In genomic region chr3:103859851-103860391, GRCm38 (mm10) we compare ENCODE assay signal across 8 mouse cellular contexts. TPM values are rescaled to one million over a fixed set of nuclear protein-coding genes. Genes with fewer than 3 reads are reported as not detected.
DNase-seq lines count a peak whose midpoint lies in the region; ATAC-seq and TF ChIP-seq lines count a peak whose summit lies in the region.
"Had no signal": no experiment of that assay in that cellular context is flagged by ENCODE, and none has a peak within 500 bp of the region (broad histone marks: within the 10 kb centered on the region; RNA-seq: fewer than 3 reads in every experiment).

No protein-coding gene starts in this region.

- no peak for TF ChIP-seq RAD21 in MEL (IDR thresholded peaks at IDR 0.05; ENCODE audit: low read depth, low read length)

- H3K4me3 ChIP-seq in C2C12 (ENCODE audit: insufficient read depth, poor library complexity, severe bottlenecking) (no peak overlapping the region), MEL (ENCODE audit: control insufficient read depth in 1 of 2, insufficient read depth in 1 of 2, low read depth in 2 of 2, low read length in 2 of 2) (peak overlapping the region; percentile 48 to 66)
- H3K4me3 ChIP-seq in heart, postnatal 0 days (ENCODE audit: low read depth, low read length), result peak overlapping the region; percentile 5; the same call in 1 of the 2 replicates
- no peak overlapping the region for H3K4me3 ChIP-seq in lung, postnatal 0 days (ENCODE audit: low read depth, low read length)
- H3K4me3 ChIP-seq in thymus, adult 2 months (ENCODE audit: control insufficient read depth, insufficient read depth, low read length), result peak overlapping the region; percentile 58
- H3K4me3 ChIP-seq in neural tube, embryonic 15.5 days (replicated peaks), result no peak overlapping the region

- peak in 1 of 2 experiments; percentile 30; a peak in 1 of 4 replicates for TF ChIP-seq EP300 in MEL (IDR thresholded peaks at IDR 0.05; ENCODE audit: low read depth in 1 of 2, low read length in 2 of 2)
- TF ChIP-seq EP300 in heart, postnatal 0 days (IDR thresholded peaks at IDR 0.05; ENCODE audit: low read depth), result no peak
- TF ChIP-seq EP300 in lung, postnatal 0 days (IDR thresholded peaks at IDR 0.05), result no peak

- WGBS in heart, postnatal 0 days, result 54% methylated on average over 6 of the region's 6 CpGs
- WGBS in lung, postnatal 0 days, result 51% methylated on average over 6 of the region's 6 CpGs
- WGBS in thymus, adult 2 months, result 1% methylated on average over 6 of the region's 6 CpGs
- WGBS in neural tube, embryonic 15.5 days, result 64% methylated on average over 6 of the region's 6 CpGs

- intact Hi-C loops in left cerebral cortex, postnatal 25 days (cut with DNase I), result no loop called here

- H3K27ac ChIP-seq in MEL (ENCODE audit: control insufficient read depth, low read depth, low read length), result no peak overlapping the region
- peak overlapping the region; percentile 67; the same call in 1 of the 2 replicates for H3K27ac ChIP-seq in heart, postnatal 0 days (ENCODE audit: low read depth)
- H3K27ac ChIP-seq in lung, postnatal 0 days (ENCODE audit: low read length), result no peak overlapping the region
- H3K27ac ChIP-seq in thymus, adult 2 months (ENCODE audit: control insufficient read depth, insufficient read depth, low read length), result peak overlapping the region; percentile 97
- no peak overlapping the region for H3K27ac ChIP-seq in neural tube, embryonic 15.5 days (replicated peaks)

- H3K36me3 ChIP-seq in C2C12 (ENCODE audit: control insufficient read depth, insufficient read depth) (no peaks in the 10 kb centered on the region), MEL (ENCODE audit: control insufficient read depth in 1 of 2, insufficient read depth in 2 of 2, low read length in 2 of 2) (peaks cover 0 to 5% of the 10 kb centered on the region in 2 experiments; a peak in 2 of 4 replicates)
- H3K36me3 ChIP-seq in heart, postnatal 0 days (replicated peaks; ENCODE audit: control insufficient read depth, insufficient read depth, low read length), result no peaks in the 10 kb centered on the region
- H3K36me3 ChIP-seq in lung, postnatal 0 days (ENCODE audit: insufficient read depth, low read length), result no peaks in the 10 kb centered on the region
- H3K36me3 ChIP-seq in thymus, adult 2 months (ENCODE audit: control insufficient read depth, insufficient read depth, low read length), result no peaks in the 10 kb centered on the region; the same call in 1 of the 2 replicates
- H3K36me3 ChIP-seq in neural tube, embryonic 15.5 days, result no peaks in the 10 kb centered on the region

- TF ChIP-seq POLR2A in MEL (IDR thresholded peaks at IDR 0.05; ENCODE audit: control insufficient read depth in 1 of 2, insufficient read depth in 1 of 2, low read depth in 1 of 2, low read length in 2 of 2, poor library complexity in 1 of 2), result no peak
- peak; percentile 60; the same call in 1 of the 2 replicates for TF ChIP-seq POLR2A in thymus, adult 2 months (IDR thresholded peaks at IDR 0.05; ENCODE audit: control insufficient read depth, extremely low read depth, insufficient read depth, low read length, poor library complexity)

- H3ac ChIP-seq in C2C12 (ENCODE audit: control insufficient read depth, insufficient read length, low read depth), result peak overlapping the region; percentile 1

- DNase-seq in MEL (ENCODE audit: low read depth, low spot score), result peak; percentile 68
- DNase-seq in heart, postnatal 0 days (ENCODE audit: low spot score), result peak; percentile 39
- peak; percentile 53 for DNase-seq in lung, postnatal 0 days (ENCODE audit: low spot score)
- DNase-seq in thymus, adult 2 months, result peak; percentile 79
- no peak for DNase-seq in left cerebral cortex, postnatal 25 days (ENCODE audit: low spot score in 2 of 2)

- no peaks in the 10 kb centered on the region for H3K9me3 ChIP-seq in MEL (replicated peaks; ENCODE audit: insufficient read depth, low read length)
- no peaks in the 10 kb centered on the region for H3K9me3 ChIP-seq in heart, postnatal 0 days (replicated peaks; ENCODE audit: control insufficient read depth, low read length)
- no peaks in the 10 kb centered on the region for H3K9me3 ChIP-seq in lung, postnatal 0 days (ENCODE audit: low read length)
- H3K9me3 ChIP-seq in neural tube, embryonic 15.5 days (replicated peaks), result no peaks in the 10 kb centered on the region

- H3K79me3 ChIP-seq in C2C12 (ENCODE audit: low read depth), result no peaks in the 10 kb centered on the region

- no peaks in the 10 kb centered on the region for H3K27me3 ChIP-seq in C2C12 (ENCODE audit: control insufficient read depth, insufficient read depth, insufficient read length)
- no peaks in the 10 kb centered on the region; a peak in 2 of 4 replicates for H3K27me3 ChIP-seq in MEL (ENCODE audit: control insufficient read depth in 1 of 2, insufficient read depth in 2 of 2, low read length in 2 of 2)
- H3K27me3 ChIP-seq in heart, postnatal 0 days (ENCODE audit: control insufficient read depth, insufficient read depth, low read length), result no peaks in the 10 kb centered on the region
- no peaks in the 10 kb centered on the region for H3K27me3 ChIP-seq in lung, postnatal 0 days (replicated peaks; ENCODE audit: insufficient read depth, low read length)
- no peaks in the 10 kb centered on the region for H3K27me3 ChIP-seq in thymus, adult 2 months (ENCODE audit: control insufficient read depth, insufficient read depth, low read length)
- H3K27me3 ChIP-seq in neural tube, embryonic 15.5 days (replicated peaks), result no peaks in the 10 kb centered on the region

- peaks cover 1 to 10% of the 10 kb centered on the region in 2 experiments; a peak in 2 of 4 replicates for H3K4me1 ChIP-seq in MEL (ENCODE audit: control insufficient read depth in 1 of 2, insufficient read depth in 2 of 2, low read length in 2 of 2)
- H3K4me1 ChIP-seq in heart, postnatal 0 days (ENCODE audit: control insufficient read depth, insufficient read depth), result 0 out of 2 replicates have a peak, but pooled peaks cover 4% of the 10 kb centered on the region
- 0 out of 2 replicates have a peak, but pooled peaks cover 3% of the 10 kb centered on the region for H3K4me1 ChIP-seq in lung, postnatal 0 days (ENCODE audit: insufficient read depth, low read depth, low read length)
- peaks cover 15% of the 10 kb centered on the region for H3K4me1 ChIP-seq in thymus, adult 2 months (replicated peaks; ENCODE audit: control insufficient read depth, insufficient read depth, low read length)
- H3K4me1 ChIP-seq in neural tube, embryonic 15.5 days, result no peaks in the 10 kb centered on the region

- peak overlapping the region; percentile 33; the same call in 1 of the 2 replicates for H3K9ac ChIP-seq in MEL (ENCODE audit: control insufficient read depth, low read depth, low read length, poor library complexity, severe bottlenecking)
- no peak overlapping the region for H3K9ac ChIP-seq in heart, postnatal 0 days (replicated peaks; ENCODE audit: low read depth, low read length)
- H3K9ac ChIP-seq in lung, postnatal 0 days (replicated peaks; ENCODE audit: low read depth), result 0 out of 2 replicates have a peak overlapping the region, but pooled peaks have one; percentile 1
- no peak overlapping the region for H3K9ac ChIP-seq in neural tube, embryonic 15.5 days (replicated peaks)

- H3K4me2 ChIP-seq in heart, postnatal 0 days (ENCODE audit: low read depth, low read length), result peak overlapping the region; percentile 34; the same call in 1 of the 2 replicates
- peak overlapping the region; percentile 6; the same call in 1 of the 2 replicates for H3K4me2 ChIP-seq in lung, postnatal 0 days (replicated peaks; ENCODE audit: low read depth, low read length)
- no peak overlapping the region for H3K4me2 ChIP-seq in neural tube, embryonic 15.5 days

- no peak for TF ChIP-seq CTCF in C2C12 (IDR thresholded peaks at IDR 0.05; ENCODE audit: control insufficient read depth, insufficient read depth, insufficient read length)
- TF ChIP-seq CTCF in MEL (IDR thresholded peaks at IDR 0.05 in 2 of 3, conservative IDR thresholded peaks at IDR 0.05 in 1 of 3; ENCODE audit: control insufficient read depth in 1 of 3, insufficient read depth in 1 of 3, low read depth in 2 of 3, low read length in 3 of 3, poor library complexity in 1 of 3, severe bottlenecking in 1 of 3), result no peak
- TF ChIP-seq CTCF in heart, postnatal 0 days (IDR thresholded peaks at IDR 0.05; ENCODE audit: low read depth), result no peak
- TF ChIP-seq CTCF in lung, postnatal 0 days (IDR thresholded peaks at IDR 0.05), result no peak
- no peak for TF ChIP-seq CTCF in thymus, adult 2 months (IDR thresholded peaks at IDR 0.05; ENCODE audit: borderline replicate concordance, control insufficient read depth, extremely low read depth, insufficient read depth, low read length, poor library complexity)

- H3K79me2 ChIP-seq in C2C12 (ENCODE audit: control insufficient read depth, insufficient read depth) (no peaks in the 10 kb centered on the region), MEL (ENCODE audit: control insufficient read depth, insufficient read depth, low read length, poor library complexity) (no peaks in the 10 kb centered on the region)

- ATAC-seq in heart, postnatal 0 days (ENCODE audit: insufficient read depth, low read depth), result peak; percentile 39
- peak; percentile 55 for ATAC-seq in lung, postnatal 0 days
- ATAC-seq in neural tube, embryonic 15.5 days (ENCODE audit: low FRiP score), result no peak

RNA-seq across cellular contexts. Expression of gene Ptpn22, which starts 0.3 kb away (rescaled TPM):
- polyA plus RNA-seq in C2C12 (2012; fragmentation: generic; extraction: Trizol) (1.8 TPM), MEL (2012; ENCODE audit: insufficient read depth in 1 of 2, insufficient read length in 2 of 2, low read depth in 1 of 2, low replicate concordance in 2 of 2, missing spikeins in 1 of 2) (under 1 TPM in 1 of 2 experiments, not detected in 1; 0.06 TPM)
- total RNA-seq in MEL (2012; rRNA removed), result 0.10 TPM in 1 of 2 replicates, not detected in the other
- total RNA-seq in heart, postnatal 0 days (2014; rRNA removed; ENCODE audit: low replicate concordance), result 0.11 TPM in 1 of 2 replicates, not detected in the other
- polyA plus RNA-seq in heart, postnatal 0 days (2015; fragmentation: Nextera tagmentation; extraction: Ambion mirVana), result 0.77 and 0.84 TPM in 2 replicates
- 1.5 and 2.4 TPM in 2 replicates for polyA plus RNA-seq in lung, postnatal 0 days (2015; fragmentation: Nextera tagmentation; extraction: Ambion mirVana)
- polyA plus RNA-seq in thymus, adult 2 months (2012; rRNA removed), result 60.4 and 68.3 TPM in 2 replicates
- 1 to 10 TPM; 1.2 to 1.7 TPM for total RNA-seq in left cerebral cortex, postnatal 25 days (2021)
- 0.33 and 5.6 TPM in 2 replicates for polyA plus RNA-seq in neural tube, embryonic 15.5 days (2015; fragmentation: Nextera tagmentation; extraction: Ambion mirVana)
- polyA plus RNA-seq: erythroblast, embryonic 14.5 days had no signal

RNA-seq across cellular contexts. Expression of gene Bcl2l15, which starts 27.5 kb away (rescaled TPM):
- polyA plus RNA-seq in C2C12 (2012; fragmentation: generic; extraction: Trizol), result 0.37 TPM
- not detected in 2 replicates for total RNA-seq in MEL (2012; rRNA removed)
- under 1 TPM in 1 of 2 experiments, not detected in 1; 0.11 TPM for polyA plus RNA-seq in MEL (2012; ENCODE audit: insufficient read depth in 1 of 2, insufficient read length in 2 of 2, low read depth in 1 of 2, low replicate concordance in 2 of 2, missing spikeins in 1 of 2)
- not detected in 2 replicates for total RNA-seq in heart, postnatal 0 days (2014; rRNA removed; ENCODE audit: low replicate concordance)
- polyA plus RNA-seq in heart, postnatal 0 days (2015; fragmentation: Nextera tagmentation; extraction: Ambion mirVana), result 0.15 and 0.25 TPM in 2 replicates
- 0.31 and 0.88 TPM in 2 replicates for polyA plus RNA-seq in lung, postnatal 0 days (2015; fragmentation: Nextera tagmentation; extraction: Ambion mirVana)
- polyA plus RNA-seq in thymus, adult 2 months (2012; rRNA removed), result 0.37 and 0.84 TPM in 2 replicates
- under 1 TPM; 0.78 TPM for total RNA-seq in left cerebral cortex, postnatal 25 days (2021)
- polyA plus RNA-seq in neural tube, embryonic 15.5 days (2015; fragmentation: Nextera tagmentation; extraction: Ambion mirVana), result 0.26 and 0.33 TPM in 2 replicates

RNA-seq across cellular contexts. Expression of gene Gm43064, which starts 50.5 kb away (rescaled TPM):
- polyA plus RNA-seq in C2C12 (2012; fragmentation: generic; extraction: Trizol), result not detected
- 0.50 TPM in 1 of 2 replicates, not detected in the other for total RNA-seq in MEL (2012; rRNA removed)
- polyA plus RNA-seq in MEL (2012; ENCODE audit: insufficient read depth in 1 of 2, insufficient read length in 2 of 2, low read depth in 1 of 2, low replicate concordance in 2 of 2, missing spikeins in 1 of 2), result under 1 TPM in 1 of 2 experiments, not detected in 1; 0.14 TPM
- total RNA-seq in heart, postnatal 0 days (2014; rRNA removed; ENCODE audit: low replicate concordance), result 0.50 TPM in 1 of 2 replicates, not detected in the other
- 0.37 TPM in 1 of 2 replicates, not detected in the other for polyA plus RNA-seq in heart, postnatal 0 days (2015; fragmentation: Nextera tagmentation; extraction: Ambion mirVana)
- 0.31 TPM in 1 of 2 replicates, not detected in the other for polyA plus RNA-seq in lung, postnatal 0 days (2015; fragmentation: Nextera tagmentation; extraction: Ambion mirVana)
- polyA plus RNA-seq in thymus, adult 2 months (2012; rRNA removed), result 1.2 and 2.7 TPM in 2 replicates
- under 1 TPM; 0.16 to 0.32 TPM for total RNA-seq in left cerebral cortex, postnatal 25 days (2021)
- 0.10 TPM in 1 of 2 replicates, not detected in the other for polyA plus RNA-seq in neural tube, embryonic 15.5 days (2015; fragmentation: Nextera tagmentation; extraction: Ambion mirVana)

RNA-seq across cellular contexts. Expression of gene Ap4b1, which starts 50.6 kb away (rescaled TPM):
- polyA plus RNA-seq in C2C12 (2012; fragmentation: generic; extraction: Trizol) (8.8 TPM), MEL (2012; ENCODE audit: insufficient read depth in 1 of 2, insufficient read length in 2 of 2, low read depth in 1 of 2, low replicate concordance in 2 of 2, missing spikeins in 1 of 2) (10 to 100 TPM in 1 of 2 experiments, not detected in 1; 20.2 TPM)
- total RNA-seq in MEL (2012; rRNA removed), result 14.2 and 15.1 TPM in 2 replicates
- 14.5 and 38.1 TPM in 2 replicates for total RNA-seq in heart, postnatal 0 days (2014; rRNA removed; ENCODE audit: low replicate concordance)
- 14.5 and 14.9 TPM in 2 replicates for polyA plus RNA-seq in heart, postnatal 0 days (2015; fragmentation: Nextera tagmentation; extraction: Ambion mirVana)
- 15.1 and 16.3 TPM in 2 replicates for polyA plus RNA-seq in lung, postnatal 0 days (2015; fragmentation: Nextera tagmentation; extraction: Ambion mirVana)
- 24.0 and 24.4 TPM in 2 replicates for polyA plus RNA-seq in thymus, adult 2 months (2012; rRNA removed)
- total RNA-seq in left cerebral cortex, postnatal 25 days (2021), result 10 to 100 TPM; 14.1 to 16.1 TPM
- polyA plus RNA-seq in neural tube, embryonic 15.5 days (2015; fragmentation: Nextera tagmentation; extraction: Ambion mirVana), result 21.9 and 24.6 TPM in 2 replicates

RNA-seq across cellular contexts. Expression of gene Dclre1b, which starts 50.7 kb away (rescaled TPM):
- polyA plus RNA-seq in C2C12 (2012; fragmentation: generic; extraction: Trizol), result 7.6 TPM
- total RNA-seq in MEL (2012; rRNA removed), result 9.8 and 11.2 TPM in 2 replicates
- 10 to 100 TPM in 1 of 2 experiments, not detected in 1; 25.3 TPM for polyA plus RNA-seq in MEL (2012; ENCODE audit: insufficient read depth in 1 of 2, insufficient read length in 2 of 2, low read depth in 1 of 2, low replicate concordance in 2 of 2, missing spikeins in 1 of 2)
- total RNA-seq in heart, postnatal 0 days (2014; rRNA removed; ENCODE audit: low replicate concordance), result 3.5 and 3.9 TPM in 2 replicates
- polyA plus RNA-seq in heart, postnatal 0 days (2015; fragmentation: Nextera tagmentation; extraction: Ambion mirVana), result 13.5 and 14.2 TPM in 2 replicates
- polyA plus RNA-seq in lung, postnatal 0 days (2015; fragmentation: Nextera tagmentation; extraction: Ambion mirVana), result 15.6 and 18.0 TPM in 2 replicates
- 38.1 and 44.3 TPM in 2 replicates for polyA plus RNA-seq in thymus, adult 2 months (2012; rRNA removed)
- 1 to 10 TPM; 5.9 to 7.7 TPM for total RNA-seq in left cerebral cortex, postnatal 25 days (2021)
- 18.5 and 20.6 TPM in 2 replicates for polyA plus RNA-seq in neural tube, embryonic 15.5 days (2015; fragmentation: Nextera tagmentation; extraction: Ambion mirVana)

Comparison
In these comparisons a context has a peak if more than half of its experiments do, and no peak if none do; other contexts are left out.
1. H3K4me3 ChIP-seq: peak in MEL (2 of 2), heart, postnatal 0 days (single experiment) and thymus, adult 2 months (single experiment); none in C2C12 (single experiment), lung, postnatal 0 days (single experiment) and neural tube, embryonic 15.5 days (single experiment).
2. DNase-seq: peak in MEL (single experiment), heart, postnatal 0 days (single experiment), lung, postnatal 0 days (single experiment) and thymus, adult 2 months (single experiment); none in left cerebral cortex, postnatal 25 days (0 of 2).
3. H3K27ac ChIP-seq: peak in heart, postnatal 0 days (single experiment) and thymus, adult 2 months (single experiment); none in MEL (single experiment), lung, postnatal 0 days (single experiment) and neural tube, embryonic 15.5 days (single experiment).
4. H3K9ac ChIP-seq: peak in MEL (single experiment) and lung, postnatal 0 days (single experiment); none in heart, postnatal 0 days (single experiment) and neural tube, embryonic 15.5 days (single experiment).